Mouse (Mus musculus) pancreas, adult 10 weeks (tissue): ENCODE measurements around the gene Nectin3. TPM values are rescaled to one million over a fixed set of nuclear protein-coding genes. Genes with fewer than 3 reads are reported as not detected.

Experiments used
- polyA plus RNA-seq: library from polyadenylated mRNA; stranded (reverse); fragments of 350-450 nt; fragmentation: Illumina TruSeq; extraction: RNeasy Lipid Tissue Mini Kit (QIAGEN cat#74804); gene quantifications from one replicate; pipeline ENCODE4 v1.2.3, GENCODE M21; 2015; ENCODE audit warnings: low read depth, low replicate concordance; ENCODE audit not compliant: insufficient read depth

Gene Nectin3
- 4.2 TPM for polyA plus RNA-seq

DNA sequence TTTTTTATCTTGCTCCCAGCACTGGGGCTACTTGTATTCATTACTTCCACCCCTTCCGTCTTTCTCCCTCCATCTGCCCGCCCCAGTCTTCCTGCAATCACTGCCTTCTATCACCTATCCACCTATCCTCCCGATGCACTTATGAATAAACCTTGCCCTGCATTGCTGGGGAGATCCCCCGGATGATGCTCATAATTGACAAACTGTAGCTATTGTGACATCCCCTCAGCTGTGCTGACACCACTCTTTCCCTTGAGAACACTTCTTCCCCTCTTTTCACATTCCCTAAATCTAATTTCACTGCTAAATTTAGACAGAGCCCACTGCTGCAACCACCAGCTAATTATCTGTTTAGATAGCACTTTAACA is at the start of gene Nectin3:
Gene Nectin3 (minus strand): TSS at position 105 of the 369 bp plus-strand sequence.

